Mouse (Mus musculus): ENCODE measurements around the gene Arhgap23. TPM values are rescaled to one million over a fixed set of nuclear protein-coding genes. Genes with fewer than 3 reads are reported as not detected.
A peak's percentile ranks its signal among the peaks of the same experiment; 100 is the strongest.

The Arhgap23 gene
- polyA plus RNA-seq, 1 experiment from 2014 or later: 7.0 TPM

DNA sequence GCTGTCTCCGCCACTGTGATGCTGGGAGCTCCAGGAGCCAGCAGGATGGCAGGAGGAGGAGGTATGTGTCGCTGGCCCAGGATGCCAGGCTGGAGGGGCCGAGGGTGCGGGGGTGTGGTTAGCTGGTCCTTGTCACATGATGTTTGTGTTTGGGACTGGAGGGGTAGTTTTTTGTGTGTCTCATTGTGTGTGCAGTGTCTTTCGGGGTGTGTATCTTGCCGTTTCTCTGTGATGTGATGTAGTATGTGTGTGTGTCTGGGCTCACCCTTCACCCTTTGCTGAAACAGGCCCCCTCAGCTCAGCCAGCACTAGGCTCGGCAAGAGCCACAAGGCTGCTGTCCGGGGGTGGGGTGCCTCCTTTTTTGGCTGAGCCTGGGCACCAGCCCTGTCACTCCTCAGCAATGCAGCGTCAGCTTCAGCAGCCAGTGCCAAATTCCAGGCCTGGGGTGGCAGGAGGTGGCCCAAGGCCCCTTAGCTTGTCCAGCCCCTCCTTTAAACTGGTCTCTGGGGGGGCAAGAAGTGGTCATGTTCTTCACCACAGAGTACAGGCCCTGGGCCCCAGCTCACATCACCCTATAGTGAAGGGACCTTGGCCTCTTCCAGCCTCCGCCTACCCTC, 35.1 kb downstream of the Arhgap23 start:
- Histone ChIP-seq H3K27me3 (replicated peaks; ENCODE audit: insufficient read depth, low read length) (no peaks in the 10 kb centered on the region), H3K4me1 (ENCODE audit: insufficient read depth, low read depth, low read length) (peaks cover 3% of the 10 kb centered on the region; the same call in 1 of the 2 replicates), H3K9me3 (ENCODE audit: low read length) (no peaks in the 10 kb centered on the region), H3K4me2 (replicated peaks; ENCODE audit: low read depth, low read length) (peak overlapping the region; percentile 66), H3K4me3 (ENCODE audit: low read depth, low read length) (peak overlapping the region; percentile 43), H3K27ac (ENCODE audit: low read length) (peak overlapping the region; percentile 93), H3K9ac (replicated peaks; ENCODE audit: low read depth) (peak overlapping the region; percentile 40), H3K36me3 (ENCODE audit: insufficient read depth, low read length) (peaks cover 29% of the 10 kb centered on the region; the same call in 1 of the 2 replicates)
- DNase-seq (ENCODE audit: low spot score) (peak; percentile 63), ATAC-seq (peak; percentile 29)
- no peak for TF ChIP-seq CTCF (IDR thresholded peaks at IDR 0.05)
- no peak for TF ChIP-seq EP300 (IDR thresholded peaks at IDR 0.05)
- 35% methylated on average over 10 of the region's 10 CpGs for WGBS

DNA sequence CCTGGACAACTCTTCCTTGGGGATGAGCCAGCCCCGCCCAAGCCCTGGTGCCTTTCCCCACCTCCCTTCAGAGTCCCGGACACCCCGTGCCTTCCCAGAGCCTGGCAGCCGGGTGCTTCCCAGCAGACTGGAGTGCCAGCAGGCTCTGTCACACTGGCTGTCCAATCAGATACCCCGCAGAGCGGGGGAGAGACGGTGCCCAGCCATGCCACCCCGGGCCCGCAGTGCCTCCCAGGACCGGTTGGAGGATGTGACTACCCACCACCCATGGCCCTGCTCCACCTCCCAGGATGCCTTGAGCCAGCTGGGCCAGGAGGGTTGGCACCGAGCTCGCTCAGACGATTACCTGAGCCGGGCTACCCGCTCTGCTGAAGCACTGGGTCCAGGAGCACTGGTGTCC, 36.3 kb downstream of the Arhgap23 start:
- H3K4me3 ChIP-seq (ENCODE audit: low read depth, low read length): no peak overlapping the region
- no peak overlapping the region for H3K27ac ChIP-seq (ENCODE audit: low read length)
- 90% methylated on average over 15 of the region's 15 CpGs for WGBS
- ATAC-seq: no peak
- TF ChIP-seq CTCF (IDR thresholded peaks at IDR 0.05) (no peak), EP300 (IDR thresholded peaks at IDR 0.05) (no peak)
- H3K9me3 ChIP-seq (ENCODE audit: low read length): no peaks in the 10 kb centered on the region
- peaks cover 35% of the 10 kb centered on the region; the same call in 1 of the 2 replicates for H3K36me3 ChIP-seq (ENCODE audit: insufficient read depth, low read length)
- no peak overlapping the region for H3K4me2 ChIP-seq (replicated peaks; ENCODE audit: low read depth, low read length)
- no peak for DNase-seq (ENCODE audit: low spot score)
- peaks cover 3% of the 10 kb centered on the region; the same call in 1 of the 2 replicates for H3K4me1 ChIP-seq (ENCODE audit: insufficient read depth, low read depth, low read length)
- H3K9ac ChIP-seq (replicated peaks; ENCODE audit: low read depth): no peak overlapping the region
- no peaks in the 10 kb centered on the region for H3K27me3 ChIP-seq (replicated peaks; ENCODE audit: insufficient read depth, low read length)

GRCm38 (mm10) chr11:97457120-97457519, 41.8 kb downstream of the Arhgap23 start:
- no peaks in the 10 kb centered on the region for H3K4me1 ChIP-seq (ENCODE audit: insufficient read depth, low read depth, low read length)
- H3K27ac ChIP-seq (ENCODE audit: low read length): no peak overlapping the region
- 82% methylated on average over 4 of the region's 4 CpGs for WGBS
- ATAC-seq (no peak), DNase-seq (ENCODE audit: low spot score) (no peak)
- H3K9ac ChIP-seq (replicated peaks; ENCODE audit: low read depth): no peak overlapping the region
- no peak overlapping the region for H3K4me2 ChIP-seq (replicated peaks; ENCODE audit: low read depth, low read length)
- H3K27me3 ChIP-seq (replicated peaks; ENCODE audit: insufficient read depth, low read length): no peaks in the 10 kb centered on the region
- H3K36me3 ChIP-seq (ENCODE audit: insufficient read depth, low read length): peaks cover 53% of the 10 kb centered on the region; the same call in 1 of the 2 replicates
- no peak overlapping the region for H3K4me3 ChIP-seq (ENCODE audit: low read depth, low read length)
- H3K9me3 ChIP-seq (ENCODE audit: low read length): no peaks in the 10 kb centered on the region
- TF ChIP-seq EP300 (IDR thresholded peaks at IDR 0.05): no peak
- no peak for TF ChIP-seq CTCF (IDR thresholded peaks at IDR 0.05)

GRCm38 (mm10) chr11:97461307-97461820, 46.0 kb downstream of the Arhgap23 start:
- H3K4me2 ChIP-seq (replicated peaks; ENCODE audit: low read depth, low read length): no peak overlapping the region
- H3K27me3 ChIP-seq (replicated peaks; ENCODE audit: insufficient read depth, low read length): no peaks in the 10 kb centered on the region
- 89% methylated on average over 3 of the region's 3 CpGs for WGBS
- TF ChIP-seq EP300 (IDR thresholded peaks at IDR 0.05): no peak
- no peak for TF ChIP-seq CTCF (IDR thresholded peaks at IDR 0.05)
- no peaks in the 10 kb centered on the region for H3K4me1 ChIP-seq (ENCODE audit: insufficient read depth, low read depth, low read length)
- H3K9ac ChIP-seq (replicated peaks; ENCODE audit: low read depth): no peak overlapping the region
- H3K36me3 ChIP-seq (ENCODE audit: insufficient read depth, low read length): peaks cover 61% of the 10 kb centered on the region; the same call in 1 of the 2 replicates
- no peak for ATAC-seq
- H3K27ac ChIP-seq (ENCODE audit: low read length): no peak overlapping the region
- no peak for DNase-seq (ENCODE audit: low spot score)
- H3K4me3 ChIP-seq (ENCODE audit: low read depth, low read length): no peak overlapping the region
- no peaks in the 10 kb centered on the region for H3K9me3 ChIP-seq (ENCODE audit: low read length)

DNA sequence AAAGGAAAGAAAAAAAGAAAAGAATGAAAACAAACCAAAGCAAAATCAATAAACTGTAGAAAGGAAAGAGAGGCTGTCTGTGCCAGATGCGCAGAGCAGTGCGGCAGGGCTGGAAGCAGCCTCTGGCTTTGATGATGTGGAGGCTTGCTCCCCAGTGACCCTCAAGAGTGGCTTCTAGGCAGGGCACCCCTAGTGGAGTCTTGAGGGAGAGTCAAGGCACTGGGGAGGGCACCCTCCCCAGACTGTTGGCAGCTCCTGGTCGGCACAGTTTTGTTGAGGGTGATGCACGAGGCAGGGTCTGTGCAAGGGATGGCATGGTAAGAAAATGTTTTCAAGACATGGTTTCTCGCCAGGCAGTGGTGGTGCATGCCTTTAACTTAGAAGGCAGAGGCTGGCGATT, 47.2 kb downstream of the Arhgap23 start:
- WGBS: 86% methylated on average over 6 of the region's 6 CpGs
- ATAC-seq (no peak), DNase-seq (ENCODE audit: low spot score) (no peak)
- Histone ChIP-seq H3K4me3 (ENCODE audit: low read depth, low read length) (no peak overlapping the region), H3K9ac (replicated peaks; ENCODE audit: low read depth) (no peak overlapping the region), H3K27me3 (replicated peaks; ENCODE audit: insufficient read depth, low read length) (no peaks in the 10 kb centered on the region), H3K36me3 (ENCODE audit: insufficient read depth, low read length) (peaks cover 64% of the 10 kb centered on the region; the same call in 1 of the 2 replicates), H3K4me2 (replicated peaks; ENCODE audit: low read depth, low read length) (no peak overlapping the region), H3K4me1 (ENCODE audit: insufficient read depth, low read depth, low read length) (no peaks in the 10 kb centered on the region), H3K9me3 (ENCODE audit: low read length) (no peaks in the 10 kb centered on the region), H3K27ac (ENCODE audit: low read length) (no peak overlapping the region)
- TF ChIP-seq CTCF (IDR thresholded peaks at IDR 0.05) (peak; percentile 35; the same call in 1 of the 2 replicates), EP300 (IDR thresholded peaks at IDR 0.05) (no peak)

DNA sequence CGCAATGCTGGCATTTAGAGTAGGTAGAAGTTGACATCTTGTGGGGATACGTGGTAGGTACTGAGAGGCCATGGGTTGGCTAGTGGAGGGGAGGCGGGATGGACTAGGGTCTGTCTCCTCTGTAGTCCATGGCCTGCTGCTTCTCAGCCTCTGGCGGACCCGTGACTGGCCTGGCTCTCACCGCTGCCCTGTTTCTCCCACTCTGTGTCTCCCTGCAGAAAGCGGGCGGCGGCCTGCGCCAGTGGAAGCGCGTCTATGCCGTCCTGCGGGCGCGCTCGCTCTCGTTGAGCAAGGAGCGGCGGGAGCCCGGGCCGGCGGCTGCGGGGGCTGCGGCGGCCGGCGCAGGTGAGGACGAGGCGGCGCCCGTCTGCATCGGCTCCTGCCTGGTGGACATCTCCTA, 47.8 kb downstream of the Arhgap23 start:
- Histone ChIP-seq H3K27me3 (replicated peaks; ENCODE audit: insufficient read depth, low read length) (no peaks in the 10 kb centered on the region), H3K4me1 (ENCODE audit: insufficient read depth, low read depth, low read length) (no peaks in the 10 kb centered on the region), H3K27ac (ENCODE audit: low read length) (no peak overlapping the region), H3K9me3 (ENCODE audit: low read length) (no peaks in the 10 kb centered on the region), H3K4me2 (replicated peaks; ENCODE audit: low read depth, low read length) (no peak overlapping the region), H3K36me3 (ENCODE audit: insufficient read depth, low read length) (peaks cover 58% of the 10 kb centered on the region; the same call in 1 of the 2 replicates), H3K4me3 (ENCODE audit: low read depth, low read length) (no peak overlapping the region), H3K9ac (replicated peaks; ENCODE audit: low read depth) (no peak overlapping the region)
- no peak for ATAC-seq
- no peak for DNase-seq (ENCODE audit: low spot score)
- WGBS: 64% methylated on average over 24 of the region's 33 CpGs
- no peak for TF ChIP-seq EP300 (IDR thresholded peaks at IDR 0.05)
- no peak for TF ChIP-seq CTCF (IDR thresholded peaks at IDR 0.05)
